Mouse (Mus musculus): Measurements from ENCODE around the gene Grhpr. TPM values are rescaled to one million over a fixed set of nuclear protein-coding genes. Genes with fewer than 3 reads are reported as not detected.
"Not testable (repeated sequence)": the region's sequence is repeated elsewhere in the genome, so short reads cannot be mapped to it uniquely, and the experiment has no call there.

The Grhpr gene
- total RNA-seq, 2 experiments from 2014 or later: 176 to 181 TPM

DNA sequence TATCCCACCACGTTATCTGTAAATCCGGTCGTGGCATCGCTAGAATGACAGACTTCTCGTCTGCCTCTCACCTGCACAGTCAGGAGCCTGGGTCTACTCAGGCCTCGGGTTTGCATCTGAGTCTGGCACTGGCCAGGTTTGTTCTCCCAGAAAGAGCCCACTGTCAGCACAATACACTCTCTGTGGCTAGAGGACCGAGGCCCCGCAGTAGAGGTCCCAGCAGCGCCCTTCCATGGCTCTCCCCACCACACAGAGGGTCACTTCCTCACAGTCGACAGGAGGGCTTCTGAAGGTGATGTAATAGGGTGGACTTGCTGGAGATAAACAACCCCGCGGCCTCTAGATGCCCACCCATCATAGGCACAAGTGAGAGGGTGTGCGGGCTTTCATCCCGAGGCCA, 7.3 kb upstream of the Grhpr start:
- DNase-seq: no peak

DNA sequence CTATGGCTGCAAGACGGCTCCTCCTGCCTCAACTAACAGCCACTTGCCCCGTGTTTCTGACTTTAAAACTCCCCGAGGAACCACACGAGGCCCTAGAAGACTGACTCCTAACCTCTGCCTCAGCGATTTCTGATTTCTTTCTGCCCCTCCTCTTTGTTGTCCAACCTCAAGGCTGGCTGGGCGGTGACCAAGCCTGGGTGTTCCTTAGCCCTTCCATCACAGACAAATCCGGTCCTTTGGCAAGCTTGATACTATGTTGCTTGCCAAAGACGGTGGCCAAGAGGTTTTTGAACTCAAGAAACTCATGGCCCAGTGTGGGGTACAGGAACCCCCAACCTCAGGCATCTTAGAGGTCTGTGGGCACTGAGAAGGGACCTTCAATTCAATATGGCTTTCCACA, 6.9 kb upstream of the Grhpr start:
- DNase-seq: no peak

DNA sequence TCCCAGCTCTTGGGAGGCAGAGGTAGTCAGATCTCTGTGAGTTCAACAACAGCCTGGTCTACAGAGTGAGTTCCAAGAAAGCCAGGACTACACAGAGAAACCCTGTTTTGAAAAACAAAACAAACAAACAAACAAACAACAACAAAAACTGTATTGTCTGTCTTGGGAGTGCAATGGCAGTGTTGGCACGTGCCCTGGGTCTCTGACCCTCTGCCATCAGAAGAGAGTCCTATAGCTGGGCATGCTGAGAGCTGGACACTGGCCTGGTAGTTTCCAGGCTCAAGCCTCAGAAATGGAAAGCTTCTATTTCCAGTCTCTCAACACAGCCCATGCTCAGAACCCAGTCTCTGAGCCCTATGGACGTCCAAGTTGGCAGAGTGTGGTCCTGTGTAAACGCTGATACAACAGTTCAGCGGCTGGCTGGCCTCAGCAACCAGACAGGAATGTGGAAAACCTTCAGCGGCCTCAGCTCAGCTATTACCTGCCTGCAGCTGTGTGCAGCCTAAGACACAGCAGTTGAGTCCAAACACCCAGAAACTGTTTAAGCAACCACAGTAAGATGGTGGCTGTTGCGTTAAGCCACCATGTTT, 5.1 kb upstream of the Grhpr start:
- DNase-seq: no peak

DNA sequence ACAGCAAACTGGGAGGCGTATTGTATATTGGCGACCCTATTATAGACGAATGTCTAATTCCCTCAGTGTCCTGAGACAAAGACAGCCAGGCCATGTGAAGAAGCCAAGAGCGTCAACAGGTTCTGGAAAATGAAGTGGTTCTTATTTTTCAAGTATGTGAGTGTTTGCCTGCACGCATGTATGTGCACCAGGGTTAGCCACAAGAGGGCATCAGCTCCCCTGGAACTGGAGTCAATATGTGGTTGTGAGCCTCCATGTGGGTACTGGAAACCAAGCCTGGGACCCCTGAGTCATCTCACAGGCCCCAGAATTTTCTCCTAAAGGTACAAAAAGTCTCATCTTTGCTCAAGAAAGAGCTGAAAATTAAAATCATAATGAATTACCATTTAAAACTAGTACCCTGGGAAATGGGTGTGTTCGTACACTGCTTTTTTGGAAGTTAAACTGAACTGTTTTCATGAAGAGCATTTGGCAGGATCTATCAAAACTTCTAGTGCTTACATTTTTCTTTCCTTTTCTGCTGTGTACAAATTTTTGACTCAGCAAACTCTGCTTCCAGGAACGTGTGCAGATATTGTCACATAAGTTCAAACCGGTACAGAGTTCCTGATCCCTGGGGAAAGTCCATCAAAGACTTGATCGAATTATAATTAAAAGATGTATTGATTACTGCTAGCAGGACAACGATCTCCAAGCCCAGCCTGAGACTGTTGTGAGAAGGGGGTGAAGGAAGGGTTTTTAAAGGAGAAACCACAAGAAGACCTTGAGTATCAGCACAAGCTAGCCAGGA, 4.1 kb upstream of the Grhpr start:
- DNase-seq: no peak

DNA sequence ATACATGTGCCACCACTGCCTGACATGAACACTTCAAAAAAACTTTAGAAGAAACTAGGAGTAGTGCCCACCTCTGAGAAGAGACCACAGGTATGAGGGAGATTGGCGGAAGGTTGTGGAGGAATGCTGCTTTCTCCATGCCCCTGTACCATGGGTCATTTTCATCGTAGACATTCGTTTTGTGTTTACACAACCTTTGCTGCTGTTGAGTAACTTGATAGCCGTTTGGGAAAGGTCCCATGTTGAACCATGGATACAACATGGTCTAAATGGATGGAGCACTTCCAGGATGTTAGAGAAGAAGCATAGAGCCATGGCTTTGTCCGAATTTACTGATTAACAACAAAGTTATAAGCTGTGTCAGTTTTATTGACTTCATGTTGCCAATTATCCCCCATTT, 3.0 kb upstream of the Grhpr start:
- DNase-seq: no peak

DNA sequence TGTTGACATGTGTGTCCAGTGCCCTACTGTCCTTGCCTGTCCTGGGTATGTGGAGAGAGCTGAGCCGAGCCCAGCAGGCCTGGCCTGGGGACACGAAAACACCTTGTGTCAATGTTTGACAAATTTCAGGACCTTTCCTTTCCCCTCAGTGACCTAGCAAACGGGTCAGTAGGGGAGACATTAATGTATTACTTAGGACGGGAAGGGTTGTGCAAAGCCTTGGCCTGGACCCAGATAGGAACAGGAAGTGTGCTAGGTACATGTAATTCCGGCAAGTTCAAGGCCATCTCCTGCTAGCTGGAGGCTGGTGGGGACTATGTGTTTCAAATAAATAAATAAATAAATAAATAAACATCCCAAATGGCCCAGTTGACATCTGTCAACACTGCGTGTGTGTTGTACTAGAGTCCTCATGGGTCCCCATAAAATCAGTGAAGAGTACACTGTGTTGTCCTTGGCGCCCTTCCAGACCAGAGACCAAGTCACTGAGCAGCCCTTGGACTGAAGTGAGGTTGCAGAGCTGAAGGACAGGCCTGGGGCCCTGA, 1.3 kb upstream of the Grhpr start:
- DNase-seq: peak; percentile 86 to 88

DNA sequence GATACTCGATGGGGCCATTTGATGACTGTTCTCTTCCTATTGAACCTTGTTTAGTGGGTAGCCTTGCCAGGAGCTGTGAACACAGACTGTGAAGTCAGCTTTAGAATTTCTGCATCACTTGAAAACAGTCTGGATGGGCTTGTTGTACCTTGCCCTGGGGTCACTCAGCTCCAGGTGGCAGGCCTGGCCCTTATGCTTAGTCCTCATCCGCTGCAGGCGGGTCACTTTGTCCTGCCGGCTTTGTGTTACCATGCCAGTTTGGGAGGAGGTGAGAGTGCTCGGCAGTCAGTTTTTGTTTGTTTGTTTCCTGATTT, 736 bp downstream of the Grhpr start:
- no peak for DNase-seq

DNA sequence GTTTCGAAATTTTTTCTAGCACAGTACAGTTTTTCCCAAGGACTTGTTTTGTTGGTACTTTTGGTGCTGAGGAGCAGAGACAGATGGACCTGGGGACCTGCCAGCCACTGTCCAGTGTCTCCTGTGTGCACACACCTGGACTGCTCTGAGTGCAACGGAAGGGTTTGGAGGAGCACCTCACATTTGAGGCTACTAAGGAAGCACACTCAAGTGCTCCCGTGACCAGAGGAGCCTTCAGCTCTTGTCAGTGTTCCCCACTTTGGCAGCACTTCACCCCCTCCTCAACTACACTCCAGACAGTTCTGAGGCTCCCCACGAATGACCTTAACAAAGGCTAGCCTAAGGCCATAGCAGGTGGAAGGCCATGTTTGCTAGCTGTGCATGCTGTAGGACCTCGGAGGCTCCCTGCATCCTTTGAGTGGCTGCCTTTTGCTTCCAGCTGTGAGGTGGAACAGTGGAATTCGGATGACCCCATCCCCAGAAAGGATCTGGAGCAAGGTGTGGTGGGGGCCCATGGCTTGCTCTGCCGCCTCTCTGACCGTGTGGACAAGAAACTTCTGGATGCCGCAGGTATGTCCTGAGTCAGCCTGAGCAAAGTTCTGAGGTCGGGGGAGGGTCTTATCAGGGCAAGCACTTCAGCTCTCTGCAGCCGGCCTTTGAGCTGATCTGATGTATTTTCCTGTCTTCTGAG, 1.4 kb downstream of the Grhpr start:
- no peak for DNase-seq

DNA sequence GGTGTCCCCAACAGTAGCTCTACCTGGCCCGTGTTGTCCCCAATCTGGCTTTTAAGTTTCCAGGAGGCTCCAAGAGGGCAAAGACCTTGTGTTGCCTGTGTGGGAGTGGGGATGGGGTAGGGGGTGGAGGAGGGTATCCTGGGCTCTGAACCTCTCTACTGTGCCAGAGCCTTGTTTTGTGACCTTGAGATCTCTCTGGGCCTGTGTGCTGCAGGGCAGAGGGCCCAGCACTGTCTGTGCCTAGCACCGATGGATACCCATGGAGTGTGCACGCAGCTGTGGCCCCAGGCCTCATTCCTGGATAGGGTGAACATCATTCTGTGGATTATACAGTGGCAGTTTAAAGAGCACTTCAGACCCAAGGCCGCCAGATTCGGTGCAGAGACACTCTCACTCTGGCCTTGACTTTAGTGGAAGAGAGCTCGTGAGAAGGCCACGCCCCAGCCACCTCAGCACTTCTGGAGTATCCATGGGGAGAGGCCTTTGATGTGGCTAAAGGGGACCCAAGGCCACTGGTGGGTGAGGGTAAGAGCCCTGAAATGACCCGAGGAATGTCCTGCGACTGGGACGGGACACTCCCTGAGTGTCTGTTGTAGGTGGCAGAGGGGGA, 2.0 kb downstream of the Grhpr start:
- DNase-seq: peak; percentile 77 to 81

DNA sequence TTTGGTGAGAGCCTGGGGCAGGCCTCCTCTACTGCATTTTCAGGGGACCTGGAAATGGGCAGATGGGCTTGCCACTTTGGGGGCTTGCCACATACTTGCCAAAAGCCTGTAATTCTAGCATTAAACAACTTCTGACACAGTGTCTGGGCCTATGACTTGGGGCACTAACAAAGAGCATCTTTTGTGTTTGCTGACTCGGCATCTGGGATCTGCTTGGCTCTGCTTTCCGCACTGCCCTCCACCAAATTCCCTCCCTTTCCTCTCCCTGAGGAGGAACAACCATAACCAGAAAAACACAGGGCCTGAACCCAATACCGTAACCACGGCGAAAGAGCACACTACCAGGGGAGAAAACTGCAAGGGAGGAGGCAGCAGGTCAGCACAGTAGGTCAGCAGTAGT, 9.4 kb downstream of the Grhpr start:
- no peak for DNase-seq

DNA sequence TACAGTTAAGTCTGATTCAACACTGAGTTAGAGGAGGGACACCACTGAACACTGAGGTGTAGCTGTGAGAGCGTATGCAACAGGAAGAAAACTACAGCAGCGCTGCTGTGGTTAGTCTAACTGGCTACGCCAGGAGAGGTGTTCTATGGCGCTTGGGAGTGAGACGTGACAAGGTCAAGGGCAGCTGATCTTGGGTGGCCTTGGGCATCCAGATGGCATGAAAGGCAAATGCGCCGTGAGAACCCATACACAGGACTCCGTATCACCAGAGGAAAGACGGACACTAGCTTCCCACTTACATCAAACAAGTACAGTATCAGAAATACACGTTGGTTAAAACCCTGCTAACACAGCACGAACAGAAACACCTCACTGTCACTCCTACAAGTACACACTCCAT, 11.1 kb downstream of the Grhpr start:
- not testable (repeated sequence) for DNase-seq

DNA sequence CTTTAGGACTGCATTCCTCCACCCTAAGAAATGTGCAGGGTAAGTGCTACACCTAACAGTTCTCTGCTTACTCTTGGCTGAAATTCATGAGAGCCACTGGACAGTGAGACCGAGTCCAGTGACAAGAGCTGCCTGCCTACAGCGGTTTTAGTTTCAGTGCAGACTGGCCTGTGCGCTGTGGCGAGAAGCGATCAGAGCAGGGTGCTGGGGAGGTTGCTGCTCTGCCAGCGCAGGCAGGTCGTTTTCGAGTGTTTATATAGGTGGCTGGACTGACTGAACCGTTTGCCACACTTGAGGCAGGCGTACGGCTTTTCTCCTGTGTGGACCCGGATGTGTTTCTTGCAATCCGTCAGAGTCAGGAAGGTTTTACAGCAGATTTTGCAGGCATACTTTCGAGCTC, 12.0 kb downstream of the Grhpr start:
- DNase-seq: not testable (repeated sequence)

DNA sequence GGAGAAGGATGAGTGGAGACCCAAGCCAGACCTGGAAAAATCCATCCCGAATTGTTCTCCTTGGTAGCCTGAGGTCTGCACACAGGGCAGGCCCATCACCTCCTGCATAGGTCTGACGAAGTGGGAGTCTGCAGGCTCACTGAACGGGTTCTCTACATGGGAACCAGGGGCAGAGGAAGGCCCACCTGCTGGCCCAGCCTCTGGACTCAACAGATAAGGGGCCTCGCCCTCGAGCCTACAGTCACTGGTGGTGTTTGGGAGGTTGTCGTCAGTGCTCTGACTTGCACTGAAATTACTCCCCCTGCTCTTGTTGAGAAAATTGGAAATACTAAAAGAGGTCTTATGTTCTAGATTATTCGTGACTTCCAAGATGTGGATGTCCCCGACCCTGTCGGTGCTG, 12.7 kb downstream of the Grhpr start:
- no peak for DNase-seq

DNA sequence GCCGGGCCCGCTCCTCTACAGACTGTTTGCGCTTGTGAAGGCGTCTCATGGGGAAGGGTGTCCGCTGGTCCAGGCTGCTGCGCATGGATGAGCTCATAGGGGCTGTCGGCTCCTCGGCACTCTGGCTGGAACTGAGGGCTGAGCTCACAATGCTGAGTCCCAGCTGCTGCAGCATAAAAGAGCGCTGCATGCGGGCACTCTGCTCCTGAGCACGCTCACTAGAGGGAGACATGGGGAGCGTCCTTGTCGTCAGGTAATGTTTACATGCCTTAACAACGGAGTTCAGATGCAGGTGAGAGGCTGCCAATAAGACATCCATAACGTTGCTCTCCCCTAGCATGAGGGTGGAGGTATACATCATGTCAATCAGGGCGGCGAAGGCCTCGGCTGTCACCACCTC, 13.6 kb downstream of the Grhpr start:
- no peak for DNase-seq

DNA sequence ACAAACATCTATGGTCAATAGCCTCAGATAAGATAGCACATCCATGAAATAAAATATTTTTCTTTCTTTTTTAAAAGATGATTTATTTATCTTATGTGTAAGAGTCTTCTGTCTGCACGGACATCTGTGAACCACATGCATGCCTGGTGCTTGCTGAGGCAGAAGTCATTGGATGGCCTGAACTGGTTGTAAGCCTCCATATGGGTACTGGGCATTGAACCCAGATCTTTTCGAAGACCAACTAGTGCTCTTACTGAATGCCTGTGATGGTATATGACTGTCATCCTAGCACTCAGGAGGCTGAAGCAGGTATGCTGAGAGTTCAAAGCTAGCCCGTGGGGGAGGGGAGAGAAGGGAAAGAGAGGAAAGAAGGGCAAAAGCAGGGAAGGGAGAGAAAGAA, 16.9 kb downstream of the Grhpr start:
- DNase-seq: no peak

DNA sequence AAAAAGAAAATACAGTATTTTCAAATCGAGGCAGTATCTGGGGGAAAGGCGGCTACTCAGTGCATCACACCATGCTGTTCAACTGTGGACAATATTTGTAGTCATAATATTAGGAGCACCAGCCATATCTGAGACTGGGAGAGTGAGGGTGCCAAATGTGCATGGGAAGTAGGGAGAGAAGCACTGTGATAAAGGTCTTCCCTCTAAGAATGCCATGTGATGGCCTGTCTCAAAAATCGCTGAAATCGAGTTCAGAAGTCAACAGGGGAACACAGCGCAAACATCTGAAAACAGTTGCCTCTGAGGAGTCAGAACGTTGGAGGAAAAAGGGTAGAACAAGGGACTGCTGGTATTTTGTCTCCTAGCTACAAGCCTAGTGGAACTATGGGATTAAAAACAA, 18.8 kb downstream of the Grhpr start:
- DNase-seq: no peak

DNA sequence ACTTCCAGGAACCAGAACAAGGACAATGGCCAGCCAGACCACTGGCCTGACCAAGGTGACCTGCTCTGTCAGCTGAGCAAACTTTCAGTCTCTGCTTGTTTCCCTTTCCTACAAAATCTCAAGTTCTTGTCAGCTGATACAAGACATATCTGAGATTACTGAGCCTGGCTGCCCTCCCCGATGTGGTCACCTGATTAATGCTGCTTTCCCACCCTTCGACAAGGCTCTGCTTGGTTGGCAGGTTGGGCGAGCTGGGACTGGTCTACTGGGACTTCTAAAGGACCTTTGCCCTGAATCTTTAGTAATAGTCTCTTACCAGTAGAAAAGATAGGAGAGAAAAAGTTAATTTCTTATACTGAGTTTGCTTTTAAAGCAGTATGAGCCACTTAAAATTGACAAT, 24.3 kb downstream of the Grhpr start:
- DNase-seq: no peak

DNA sequence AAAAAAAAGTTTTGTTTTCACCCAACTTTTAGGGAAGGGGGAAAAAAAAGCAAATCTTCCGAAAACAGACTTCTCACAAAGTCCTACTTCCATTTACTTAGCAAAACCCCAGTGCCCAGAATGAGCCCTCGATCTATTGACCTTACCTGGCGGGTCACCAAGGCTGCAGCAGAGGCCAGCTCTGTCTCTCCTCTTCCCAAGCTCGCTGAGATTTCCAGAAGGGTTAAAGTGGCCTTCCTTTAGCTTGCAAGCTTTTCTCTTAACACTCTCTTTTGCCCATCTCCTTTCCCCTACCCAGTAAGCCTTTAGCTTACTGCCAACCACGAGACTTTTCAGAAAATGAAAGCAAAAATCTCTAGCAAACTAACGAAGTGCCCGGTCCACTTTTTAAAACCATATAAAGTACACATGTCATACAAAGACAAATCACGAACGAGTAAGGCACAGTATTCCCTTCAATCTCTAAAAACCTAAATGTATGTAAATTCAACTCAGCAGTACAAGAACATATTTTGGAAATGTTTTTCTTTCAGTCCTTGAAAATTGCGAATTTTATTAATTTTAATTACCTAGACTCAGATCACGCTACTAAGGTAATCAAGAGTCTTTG, 29.7 kb downstream of the Grhpr start:
- DNase-seq: peak in 1 of 2 experiments; percentile 60

DNA sequence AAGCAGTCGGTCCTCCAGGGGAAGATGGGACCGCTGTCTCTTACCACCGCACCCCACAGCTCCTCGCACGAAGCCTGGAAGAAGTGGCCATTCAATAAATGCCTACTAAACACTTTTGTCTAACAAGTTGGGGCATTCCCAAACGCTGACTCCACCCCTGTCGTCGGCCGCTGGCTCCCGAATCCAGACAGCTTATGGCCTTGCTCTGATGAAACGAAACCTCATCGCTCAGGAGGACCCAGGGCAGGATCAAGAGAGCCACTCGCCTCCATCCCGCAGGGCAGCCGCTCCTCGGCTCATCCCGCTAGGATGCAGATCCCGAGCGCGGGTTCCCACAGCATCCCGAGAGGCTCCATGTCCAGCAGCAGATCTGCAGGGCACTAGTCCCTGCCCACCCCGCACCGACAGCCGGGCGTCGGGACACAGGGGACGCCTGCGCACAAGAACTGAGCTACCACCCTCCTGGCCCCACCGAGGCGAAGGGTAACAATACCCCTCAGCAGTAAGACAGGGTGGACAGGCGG, 30.4 kb downstream of the Grhpr start:
- peak; percentile 82 to 85 for DNase-seq

DNA sequence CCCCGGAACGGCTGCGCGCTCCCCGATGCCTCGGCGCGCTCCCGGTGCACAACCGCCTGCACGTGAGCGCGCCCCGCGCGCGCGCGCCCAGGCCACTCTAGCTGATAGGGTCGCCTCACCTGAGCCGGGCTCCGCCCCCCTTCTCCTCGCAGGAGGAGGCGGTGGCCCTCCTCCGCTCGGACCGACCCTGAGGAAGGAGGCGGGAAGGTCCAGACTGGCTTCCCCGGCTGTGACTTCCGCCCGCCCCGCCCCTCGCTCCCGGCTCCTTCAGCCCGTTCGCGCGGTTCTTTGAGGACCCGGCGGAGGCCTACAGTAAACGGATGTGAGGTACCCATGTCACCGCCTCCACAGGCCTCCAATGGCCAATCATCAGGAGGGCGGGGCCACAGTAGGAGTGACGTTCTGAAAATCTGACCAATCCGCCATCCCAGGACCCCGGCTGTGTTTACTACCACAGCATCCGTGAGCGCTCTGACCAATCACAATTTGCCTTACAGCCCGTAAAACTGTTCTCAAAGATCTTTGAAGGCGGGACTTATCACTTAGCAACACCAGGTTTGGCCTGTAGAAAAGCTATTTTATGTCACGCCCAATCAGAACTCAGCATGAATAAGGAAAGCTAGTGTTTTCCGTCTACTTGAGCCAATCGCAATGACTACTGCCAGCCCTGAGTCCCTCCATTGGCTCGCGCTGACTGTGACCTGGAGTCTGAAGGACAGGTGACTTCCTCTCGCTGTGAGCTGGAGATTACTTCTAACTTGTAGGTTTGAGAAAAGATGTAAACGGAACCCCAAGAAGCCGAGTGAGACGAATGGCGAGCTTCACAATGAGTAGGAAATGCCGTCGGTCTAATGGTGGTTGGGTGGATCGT, 31.1 kb downstream of the Grhpr start, which contains the start of gene Zbtb5:
Gene Zbtb5, minus strand, starts transcription at position 308 of the 871 bp plus-strand sequence.
- peak; percentile 98 for DNase-seq

DNA sequence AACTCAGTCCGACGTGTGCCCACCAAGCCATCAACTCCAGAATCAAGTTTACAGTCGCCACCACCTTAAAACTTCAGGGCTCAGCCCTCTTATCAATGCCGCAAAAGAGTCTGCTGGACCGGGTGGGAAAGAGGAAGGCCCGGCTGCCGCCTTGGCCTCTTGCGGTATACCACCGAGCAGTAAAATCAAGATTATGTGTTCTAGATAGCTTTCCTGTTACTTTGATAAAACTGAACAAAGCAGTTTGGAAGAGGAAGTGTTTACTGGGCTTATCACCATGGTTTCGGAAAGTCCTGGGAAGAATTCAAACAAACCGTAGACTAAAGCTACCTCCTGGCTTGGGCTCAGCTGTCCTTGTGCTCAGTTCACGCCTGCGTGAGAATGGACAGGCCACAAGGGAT, 31.8 kb downstream of the Grhpr start:
- no peak for DNase-seq
